Mouse (Mus musculus): ENCODE data around the gene Gm10392. TPM values are rescaled to one million over a fixed set of nuclear protein-coding genes. Genes with fewer than 3 reads are reported as not detected.

Gm10392 gene
- polyA plus RNA-seq, 1 experiment from 2014 or later, result 0.16 TPM

GRCm38 (mm10) chr11:77501392-77501791, 17.6 kb downstream of the Gm10392 start:
- DNase-seq (peak; percentile 89), ATAC-seq (ENCODE audit: insufficient read depth) (no peak)
- Histone ChIP-seq H3K4me2 (no peak overlapping the region), H3K9ac (no peak overlapping the region), H3K27ac (ENCODE audit: low read depth) (no peak overlapping the region), H3K9me3 (ENCODE audit: low read depth, low read length) (no peaks in the 10 kb centered on the region), H3K4me3 (ENCODE audit: low read depth, low read length) (no peak overlapping the region), H3K4me1 (ENCODE audit: insufficient read depth) (peaks cover 9% of the 10 kb centered on the region), H3K36me3 (ENCODE audit: insufficient read depth) (peaks cover 74% of the 10 kb centered on the region), H3K27me3 (ENCODE audit: insufficient read depth, low read length) (no peaks in the 10 kb centered on the region)
- WGBS, result 21% methylated on average over 5 of the region's 5 CpGs
- peak; percentile 91 for TF ChIP-seq CTCF (IDR thresholded peaks at IDR 0.05; ENCODE audit: low read depth)

GRCm38 (mm10) chr11:77500361-77501325, 18.4 kb downstream of the Gm10392 start:
- Histone ChIP-seq H3K9ac (no peak overlapping the region), H3K36me3 (ENCODE audit: insufficient read depth) (peaks cover 68% of the 10 kb centered on the region), H3K4me3 (ENCODE audit: low read depth, low read length) (no peak overlapping the region), H3K4me2 (no peak overlapping the region), H3K9me3 (ENCODE audit: low read depth, low read length) (no peaks in the 10 kb centered on the region), H3K4me1 (ENCODE audit: insufficient read depth) (peaks cover 9% of the 10 kb centered on the region), H3K27ac (ENCODE audit: low read depth) (no peak overlapping the region), H3K27me3 (ENCODE audit: insufficient read depth, low read length) (no peaks in the 10 kb centered on the region)
- DNase-seq (no peak), ATAC-seq (ENCODE audit: insufficient read depth) (no peak)
- WGBS, result 72% methylated on average over 17 of the region's 17 CpGs
- no peak for TF ChIP-seq CTCF (IDR thresholded peaks at IDR 0.05; ENCODE audit: low read depth)

- Histone ChIP-seq H3K4me3 (ENCODE audit: low read depth, low read length) (no peak overlapping the region), H3K27ac (ENCODE audit: low read depth) (no peak overlapping the region), H3K4me2 (no peak overlapping the region), H3K36me3 (ENCODE audit: insufficient read depth) (peaks cover 55% of the 10 kb centered on the region), H3K9ac (no peak overlapping the region), H3K4me1 (ENCODE audit: insufficient read depth) (peaks cover 9% of the 10 kb centered on the region), H3K27me3 (ENCODE audit: insufficient read depth, low read length) (no peaks in the 10 kb centered on the region), H3K9me3 (ENCODE audit: low read depth, low read length) (no peaks in the 10 kb centered on the region)
- no peak for DNase-seq
- WGBS, result 85% methylated on average over 7 of the region's 7 CpGs
- ATAC-seq (ENCODE audit: insufficient read depth), result no peak
- TF ChIP-seq CTCF (IDR thresholded peaks at IDR 0.05; ENCODE audit: low read depth), result no peak
Measured at GRCm38 (mm10) chr11:77499354-77499753, 19.6 kb downstream of the Gm10392 start.

DNA sequence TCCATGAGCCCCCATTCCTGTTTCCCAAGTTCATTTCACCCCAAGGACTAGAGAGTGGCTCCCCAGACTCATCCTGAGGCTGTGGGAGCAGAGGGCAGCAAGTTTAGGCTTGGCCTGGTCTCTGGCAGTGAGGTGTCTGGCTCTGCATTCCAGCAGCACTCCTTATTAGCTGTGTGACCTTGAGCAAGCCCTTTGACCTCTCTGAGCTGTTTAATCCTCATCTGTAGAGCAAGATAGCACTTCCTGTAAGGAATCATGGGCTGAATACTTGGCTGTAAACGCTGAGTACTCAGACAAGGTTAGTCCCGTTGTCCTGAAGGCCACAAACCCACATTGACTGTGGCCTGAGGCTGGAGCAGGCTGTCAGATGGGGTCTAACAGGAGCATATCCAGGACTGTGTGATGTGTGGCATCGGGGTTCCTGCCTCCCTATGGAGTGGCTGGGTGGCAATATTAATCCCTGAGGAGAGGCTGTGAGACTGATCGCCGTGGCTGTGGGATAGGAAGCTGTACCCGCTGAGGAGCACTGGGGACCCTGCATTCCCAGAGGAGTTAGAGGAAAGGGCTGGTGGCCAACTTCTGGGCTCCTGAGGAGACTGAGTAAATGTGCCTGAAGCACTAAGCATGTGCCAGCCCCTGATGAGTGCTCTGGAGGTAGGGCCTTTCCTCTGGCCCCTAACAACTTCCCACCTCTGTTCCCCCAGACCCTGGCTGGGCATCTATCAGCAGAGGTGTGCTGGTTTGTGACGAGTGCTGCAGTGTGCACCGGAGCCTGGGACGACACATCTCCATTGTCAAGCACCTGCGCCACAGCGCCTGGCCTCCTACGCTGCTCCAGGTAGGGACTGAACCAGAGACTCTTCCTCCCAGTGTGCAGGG, 20.5 kb downstream of the Gm10392 start:
- no peak overlapping the region for H3K4me3 ChIP-seq (ENCODE audit: low read depth, low read length)
- TF ChIP-seq CTCF (IDR thresholded peaks at IDR 0.05; ENCODE audit: low read depth), result no peak
- no peak for DNase-seq
- WGBS, result 74% methylated on average over 12 of the region's 12 CpGs
- peaks cover 47% of the 10 kb centered on the region for H3K36me3 ChIP-seq (ENCODE audit: insufficient read depth)
- ATAC-seq (ENCODE audit: insufficient read depth), result no peak
- peak overlapping the region; percentile 91 for H3K27ac ChIP-seq (ENCODE audit: low read depth)
- H3K4me1 ChIP-seq (ENCODE audit: insufficient read depth), result peaks cover 12% of the 10 kb centered on the region
- no peaks in the 10 kb centered on the region for H3K9me3 ChIP-seq (ENCODE audit: low read depth, low read length)
- peak overlapping the region; percentile 14; the same call in 1 of the 2 replicates for H3K9ac ChIP-seq
- peak overlapping the region; percentile 36; the same call in 1 of the 2 replicates for H3K4me2 ChIP-seq
- no peaks in the 10 kb centered on the region for H3K27me3 ChIP-seq (ENCODE audit: insufficient read depth, low read length)

DNA sequence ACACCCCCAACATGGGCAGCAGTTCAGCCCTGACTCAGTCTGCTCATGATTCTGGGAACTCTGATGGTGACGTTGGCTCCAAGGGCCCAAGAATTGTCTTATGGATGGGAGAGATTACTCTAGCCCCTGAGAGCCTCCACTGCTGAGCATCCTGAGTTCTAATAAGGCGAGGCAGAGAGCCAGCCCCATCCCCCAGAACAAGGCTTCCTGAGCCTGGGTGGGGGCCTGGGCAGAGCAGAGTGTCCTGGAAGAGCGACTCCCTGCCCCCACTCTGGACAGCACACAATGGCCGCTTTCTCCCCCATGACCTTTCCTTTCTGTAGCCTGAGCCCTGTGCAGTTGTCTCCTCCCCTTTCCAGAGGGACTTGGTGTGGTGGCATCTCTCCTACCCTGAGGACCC, 21.1 kb downstream of the Gm10392 start:
- Histone ChIP-seq H3K9me3 (ENCODE audit: low read depth, low read length) (no peaks in the 10 kb centered on the region), H3K4me1 (ENCODE audit: insufficient read depth) (peaks cover 12% of the 10 kb centered on the region), H3K9ac (peak overlapping the region; percentile 14; the same call in 1 of the 2 replicates), H3K27me3 (ENCODE audit: insufficient read depth, low read length) (no peaks in the 10 kb centered on the region), H3K36me3 (ENCODE audit: insufficient read depth) (peaks cover 40% of the 10 kb centered on the region), H3K4me3 (ENCODE audit: low read depth, low read length) (no peak overlapping the region), H3K27ac (ENCODE audit: low read depth) (peak overlapping the region; percentile 91), H3K4me2 (peak overlapping the region; percentile 36; the same call in 1 of the 2 replicates)
- ATAC-seq (ENCODE audit: insufficient read depth) (no peak), DNase-seq (no peak)
- TF ChIP-seq CTCF (IDR thresholded peaks at IDR 0.05; ENCODE audit: low read depth), result no peak
- WGBS, result 50% methylated on average over 4 of the region's 4 CpGs

- ATAC-seq (ENCODE audit: insufficient read depth), result no peak
Measured at GRCm38 (mm10) chr11:77497341-77497756, 21.6 kb downstream of the Gm10392 start.

More at GRCm38 (mm10) chr11:77497341-77497756, 21.6 kb downstream of the Gm10392 start:
- peak; percentile 52 for TF ChIP-seq CTCF (IDR thresholded peaks at IDR 0.05; ENCODE audit: low read depth)
- DNase-seq, result peak; percentile 92
- WGBS, result 21% methylated on average over 6 of the region's 6 CpGs
- Histone ChIP-seq H3K4me2 (peak overlapping the region; percentile 36; the same call in 1 of the 2 replicates), H3K27me3 (ENCODE audit: insufficient read depth, low read length) (no peaks in the 10 kb centered on the region), H3K9ac (0 out of 2 replicates have a peak overlapping the region, but pooled peaks have one; percentile 4), H3K4me1 (ENCODE audit: insufficient read depth) (peaks cover 12% of the 10 kb centered on the region), H3K9me3 (ENCODE audit: low read depth, low read length) (no peaks in the 10 kb centered on the region), H3K4me3 (ENCODE audit: low read depth, low read length) (no peak overlapping the region), H3K27ac (ENCODE audit: low read depth) (peak overlapping the region; percentile 91), H3K36me3 (ENCODE audit: insufficient read depth) (peaks cover 35% of the 10 kb centered on the region)
